Mouse (Mus musculus) adrenal gland, postnatal 10 days (tissue): ENCODE measurements around the gene Rabepk. TPM values are rescaled to one million over a fixed set of nuclear protein-coding genes. Genes with fewer than 3 reads are reported as not detected.
"Not testable (repeated sequence)": the region's sequence is repeated elsewhere in the genome, so short reads cannot be mapped to it uniquely, and the experiment has no call there.

Experiments used
- DNase-seq: peaks from one replicate; pipeline ENCODE4 v3.0.0; 2021; ENCODE audit warnings: mixed read lengths
- total RNA-seq, 2 experiments: library from RNA; stranded (reverse); gene quantifications; 2 replicates each; pipeline ENCODE4 v1.2.3; 2021

Rabepk gene
- total RNA-seq, 2 experiments from 2014 or later, result 25.8 to 28.7 TPM

DNA sequence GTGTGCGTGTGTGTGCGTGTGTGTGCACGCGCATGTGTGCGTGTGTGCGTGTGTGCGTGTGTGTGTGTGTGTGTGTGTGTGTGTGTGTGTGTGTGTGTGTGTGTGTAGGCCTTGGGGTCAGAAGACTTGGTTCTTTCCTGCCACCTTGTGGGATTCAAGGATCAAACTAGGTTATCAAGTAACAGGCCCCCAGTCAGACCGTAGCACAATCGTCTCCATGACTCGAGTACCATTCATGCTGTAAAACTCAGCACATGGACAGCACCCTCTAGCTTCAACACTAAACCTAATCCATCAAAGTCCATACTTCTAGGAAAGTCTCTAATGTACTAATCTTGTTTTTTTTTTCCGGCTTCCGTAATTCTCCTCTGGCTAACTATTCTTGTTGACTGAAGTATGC, 34.9 kb downstream of the Rabepk start:
- no peak for DNase-seq

DNA sequence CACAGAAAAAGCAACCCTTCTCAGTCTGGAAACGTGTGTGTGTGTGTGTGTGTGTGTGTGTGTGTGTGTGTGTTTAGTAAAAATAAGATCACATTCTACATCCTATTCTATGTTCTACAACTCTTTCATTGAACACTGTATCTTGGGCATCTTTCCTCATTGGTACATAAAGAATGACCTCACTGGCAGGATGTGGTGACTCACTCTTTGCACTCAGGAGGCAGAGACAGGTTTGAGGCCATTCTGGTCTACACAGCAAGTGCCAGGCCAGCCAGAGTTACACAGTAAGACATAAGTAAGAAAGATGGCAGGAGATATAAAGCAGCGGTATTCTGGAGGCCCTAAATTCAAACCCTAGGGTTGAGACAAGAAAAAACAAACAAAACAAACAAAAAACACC, 36.8 kb downstream of the Rabepk start:
- no peak for DNase-seq

DNA sequence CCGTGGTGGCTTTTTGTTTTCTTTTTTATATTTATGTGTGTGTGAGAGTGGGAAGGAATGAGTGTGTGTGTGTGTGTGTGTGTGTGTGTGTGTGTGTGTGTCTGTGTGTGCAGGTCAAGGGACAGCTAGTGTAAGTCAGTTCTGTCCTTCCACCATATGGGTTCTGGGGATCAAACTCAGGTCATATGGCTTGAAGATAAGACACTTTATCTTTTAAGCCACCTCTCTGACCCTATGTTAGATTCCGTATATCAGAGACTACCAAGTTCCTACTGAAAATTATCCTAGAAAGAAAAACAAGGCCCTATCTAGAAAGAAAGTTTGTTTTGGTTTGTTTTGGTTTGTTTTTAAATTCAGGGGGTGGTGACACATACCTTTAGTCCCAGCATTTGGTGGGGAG, 37.5 kb downstream of the Rabepk start:
- no peak for DNase-seq

DNA sequence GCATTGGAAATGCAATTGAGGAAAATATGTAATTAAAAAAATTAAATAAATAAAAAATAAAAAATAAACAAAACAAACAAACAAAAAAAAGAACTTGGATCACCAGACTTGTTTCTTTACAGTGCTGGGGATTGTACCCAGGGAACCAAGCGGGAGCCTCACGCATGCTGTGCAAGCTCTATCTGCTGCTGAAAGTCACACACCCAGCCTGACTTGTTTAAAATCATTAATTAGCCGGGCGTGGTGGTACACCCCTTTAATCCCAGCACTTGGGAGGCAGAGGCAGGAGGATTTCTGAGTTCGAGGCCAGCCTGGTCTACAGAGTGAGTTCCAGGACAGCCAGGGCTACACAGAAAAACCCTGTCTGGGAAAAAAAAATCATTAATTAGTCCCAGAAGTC, 38.4 kb downstream of the Rabepk start:
- not testable (repeated sequence) for DNase-seq

DNA sequence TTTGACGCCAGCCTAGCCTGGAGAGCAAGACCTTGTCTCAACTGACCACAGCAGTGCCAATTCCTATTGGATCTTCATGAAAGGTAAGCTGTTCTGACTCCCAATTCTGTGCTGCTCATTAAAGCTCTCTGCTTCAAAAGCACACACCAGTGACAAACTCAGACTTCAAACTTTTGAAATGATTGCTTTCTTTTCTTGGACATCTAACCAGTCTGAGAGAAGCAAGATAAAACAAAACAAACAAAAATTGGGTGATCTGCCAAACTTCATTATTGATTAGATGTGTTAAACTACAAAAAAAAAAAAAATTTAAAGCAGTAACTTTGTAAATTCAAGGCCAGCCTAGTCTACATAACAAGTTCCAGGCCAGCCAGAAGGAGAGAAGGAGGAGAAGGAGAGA, 42.4 kb downstream of the Rabepk start:
- no peak for DNase-seq

DNA sequence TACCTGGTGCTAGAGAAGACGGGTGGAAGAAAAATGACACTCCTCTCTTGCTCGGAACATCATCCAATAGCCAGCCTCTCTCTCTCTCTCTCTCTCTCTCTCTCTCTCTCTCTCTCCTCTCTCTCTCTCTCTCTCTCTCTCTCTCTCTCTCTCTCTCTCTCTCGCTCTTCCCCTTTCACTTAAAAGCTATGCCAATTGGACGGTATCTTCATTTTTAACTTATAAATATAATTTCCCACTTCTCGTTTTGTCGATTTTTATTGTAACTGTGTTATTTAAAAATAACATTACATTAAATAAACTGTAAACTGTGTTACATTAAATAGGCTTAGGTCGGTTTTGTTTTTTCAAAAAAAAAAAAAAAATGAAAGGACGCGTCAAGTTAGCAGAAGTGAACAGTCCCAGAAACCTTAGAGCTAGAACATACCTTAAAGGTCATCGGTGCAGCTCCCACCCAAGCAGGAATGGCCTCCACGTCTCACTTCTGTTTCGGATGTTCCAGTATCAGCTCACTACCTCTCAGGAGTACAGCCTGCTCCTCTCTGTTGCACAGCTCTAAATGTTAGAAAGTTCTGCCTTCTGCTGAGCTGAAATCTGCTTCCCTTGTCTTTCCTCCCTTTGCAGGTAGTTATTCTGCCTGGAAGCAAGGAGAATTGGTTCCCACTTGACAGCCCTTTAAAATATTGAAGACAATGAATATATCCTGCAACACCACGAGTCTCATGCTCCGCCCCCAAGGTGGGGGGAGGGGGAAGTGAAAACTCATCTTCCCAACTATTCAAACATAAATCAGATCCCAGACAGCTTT, 45.0 kb downstream of the Rabepk start, which contains the start of gene Gapvd1:
Gapvd1 (minus strand) TSS at position 682 of the 808 bp plus-strand sequence.
- DNase-seq, result peak; percentile 44

DNA sequence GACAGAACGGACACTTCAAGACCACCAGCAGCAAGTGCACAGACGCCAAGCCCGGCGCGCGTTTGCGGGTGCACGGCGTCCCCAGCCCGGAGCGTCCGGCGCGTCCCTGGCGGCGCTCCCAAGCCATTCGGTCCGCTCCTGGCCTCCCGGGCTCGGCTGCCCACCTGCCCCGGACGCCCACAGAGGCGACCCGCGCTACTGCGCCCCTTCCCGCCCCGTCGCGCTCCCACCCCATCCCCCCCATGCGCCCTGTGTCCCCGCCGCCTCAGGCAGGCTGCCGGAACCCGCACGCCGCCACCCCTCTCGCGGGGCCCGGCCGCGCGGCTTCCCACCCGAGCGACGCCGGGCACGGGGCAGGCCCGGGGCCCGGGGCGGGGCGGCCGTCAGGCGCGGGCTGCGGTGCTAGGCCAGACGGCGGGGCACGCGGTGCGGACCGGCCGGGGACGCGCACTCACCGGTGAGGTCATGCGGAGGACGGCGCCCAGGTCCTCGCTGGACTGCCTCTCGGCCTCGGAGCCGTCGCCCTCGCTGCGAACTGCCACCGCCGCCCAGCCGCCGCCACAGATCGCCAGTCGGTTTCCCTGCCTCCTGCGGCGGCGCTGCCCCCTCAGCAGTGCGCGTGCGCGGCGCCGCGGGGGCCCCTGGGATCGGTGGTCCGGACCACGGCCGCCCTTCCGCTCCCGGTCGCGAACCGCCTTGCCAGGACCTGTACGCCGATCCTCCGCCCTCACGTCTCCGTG, 45.7 kb downstream of the Rabepk start:
- peak; percentile 95 for DNase-seq

DNA sequence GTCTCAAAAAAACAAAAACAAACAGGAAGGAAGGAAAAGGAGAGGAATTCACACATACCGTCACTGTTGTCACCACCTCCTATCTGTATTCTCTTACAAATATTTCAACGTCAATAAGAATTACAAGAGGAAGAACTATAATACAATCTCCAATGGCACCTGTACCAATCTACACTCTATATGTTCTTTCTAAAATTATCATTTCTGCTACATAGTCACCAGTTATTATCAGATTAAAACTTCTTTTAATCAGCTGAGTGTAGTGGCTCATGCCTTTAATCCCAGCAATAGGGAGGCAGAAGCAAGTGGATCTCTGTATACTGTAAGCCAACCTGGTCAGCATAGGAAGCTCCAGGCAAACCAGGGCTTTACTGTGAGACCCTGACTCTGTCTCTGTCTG, 49.5 kb downstream of the Rabepk start:
- DNase-seq, result no peak

DNA sequence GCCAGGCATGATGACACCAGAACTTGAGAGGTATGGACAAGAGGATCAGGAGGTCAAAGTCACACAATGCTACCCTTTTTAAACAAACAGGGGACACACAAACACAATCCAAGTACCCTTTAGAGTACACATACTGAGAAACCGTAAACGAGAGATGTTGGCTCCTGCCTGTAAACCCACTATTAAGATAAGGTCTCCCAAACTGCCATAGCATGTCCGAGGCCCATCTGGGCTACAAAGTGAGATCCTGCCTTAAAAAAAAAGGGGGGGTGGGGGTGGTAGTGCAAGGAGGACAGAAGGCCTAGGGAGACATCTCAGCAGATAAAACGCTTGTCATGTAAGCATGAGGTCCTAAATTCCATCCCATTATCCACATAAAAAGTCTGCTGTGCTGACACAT, 51.2 kb downstream of the Rabepk start:
- no peak for DNase-seq

DNA sequence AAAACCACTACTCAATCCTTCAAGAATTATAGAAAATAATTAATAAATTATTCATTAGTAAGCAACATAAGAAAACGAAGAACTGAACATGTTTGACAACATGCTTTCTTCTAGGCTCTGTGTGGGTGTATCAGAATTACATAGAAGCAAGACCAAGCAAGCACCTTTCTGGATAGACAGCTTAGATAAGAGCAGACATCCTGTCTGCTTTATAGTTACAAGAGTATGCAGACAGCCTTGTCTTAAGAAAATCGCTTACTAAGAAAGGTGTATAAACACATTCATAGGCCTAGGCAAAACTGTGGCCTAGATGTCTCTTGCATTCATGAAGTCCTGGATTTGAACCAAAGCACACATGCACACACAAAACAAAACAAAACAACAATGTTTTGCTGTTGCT, 54.0 kb downstream of the Rabepk start:
- DNase-seq, result no peak

DNA sequence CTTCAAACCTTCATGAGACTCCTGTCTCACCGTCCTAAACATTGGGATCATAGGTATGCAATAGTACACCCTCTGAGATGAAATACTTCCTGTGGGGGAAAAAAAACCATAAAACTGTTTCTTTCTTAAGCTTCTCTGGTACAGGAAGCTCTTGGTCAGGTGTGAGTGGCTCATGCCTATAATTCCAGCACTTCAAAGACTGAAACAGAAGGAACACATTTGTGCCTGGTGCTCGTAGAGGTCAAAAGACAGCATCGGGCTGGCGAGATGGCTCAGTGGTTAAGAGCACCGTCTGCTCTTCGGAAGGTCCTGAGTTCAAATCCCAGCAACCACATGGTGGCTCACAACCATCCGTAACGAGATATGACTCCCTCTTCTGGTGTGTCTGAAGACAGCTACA, 55.2 kb downstream of the Rabepk start:
- no peak for DNase-seq

DNA sequence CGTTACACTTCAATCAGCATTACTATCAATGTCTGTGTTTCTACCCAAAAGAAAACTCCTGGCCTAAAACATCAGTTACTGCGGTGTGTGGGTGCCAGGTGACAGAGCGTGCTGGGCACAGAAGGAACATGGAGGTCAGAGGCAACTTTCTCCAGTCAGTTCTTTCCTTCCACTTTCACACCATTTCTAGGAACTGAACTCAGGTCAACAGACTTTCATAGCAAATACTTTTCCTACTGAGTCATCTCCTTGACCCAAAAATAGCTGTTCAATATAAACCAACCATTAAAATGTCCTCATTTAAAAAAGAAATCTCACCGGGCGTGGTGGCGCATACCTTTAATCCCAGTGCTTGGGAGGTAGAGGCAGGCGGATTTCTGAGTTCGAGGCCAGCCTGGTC, 57.0 kb downstream of the Rabepk start:
- no peak for DNase-seq

DNA sequence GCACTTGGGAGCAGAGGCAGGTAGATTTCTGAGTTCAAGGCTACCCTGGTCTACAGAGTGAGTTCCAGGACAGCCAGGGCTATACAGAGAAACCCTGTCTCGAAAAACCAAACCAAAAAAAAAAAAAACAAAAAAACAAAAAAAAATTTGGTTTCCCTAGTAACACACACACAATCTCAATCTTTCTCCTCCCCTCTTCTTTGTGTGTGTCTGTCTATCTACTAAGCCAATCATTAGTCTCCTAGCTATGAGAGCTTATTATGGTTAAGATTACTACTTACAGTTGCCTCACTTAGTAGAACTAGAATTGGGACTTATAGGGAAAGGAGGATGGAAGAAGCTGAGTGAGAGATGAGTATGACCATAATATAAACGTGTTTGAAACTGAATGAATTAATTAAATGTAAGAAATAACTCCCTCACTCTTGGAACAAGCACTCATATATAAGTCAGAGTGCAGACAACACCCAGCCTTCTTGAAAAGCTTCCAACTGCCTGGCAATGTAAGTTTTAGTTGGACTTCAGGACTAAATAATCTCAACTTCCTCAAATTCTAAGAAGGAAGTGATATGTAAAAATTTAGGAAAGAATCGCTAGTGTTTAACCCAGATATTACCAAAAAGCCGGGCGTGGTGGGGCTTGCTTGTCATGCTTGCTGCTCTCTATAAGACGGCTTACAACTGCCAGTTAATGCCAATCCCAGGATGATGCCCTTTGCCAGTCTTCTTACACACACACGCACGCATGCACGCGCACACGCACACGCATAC, 58.1 kb downstream of the Rabepk start:
- no peak for DNase-seq

DNA sequence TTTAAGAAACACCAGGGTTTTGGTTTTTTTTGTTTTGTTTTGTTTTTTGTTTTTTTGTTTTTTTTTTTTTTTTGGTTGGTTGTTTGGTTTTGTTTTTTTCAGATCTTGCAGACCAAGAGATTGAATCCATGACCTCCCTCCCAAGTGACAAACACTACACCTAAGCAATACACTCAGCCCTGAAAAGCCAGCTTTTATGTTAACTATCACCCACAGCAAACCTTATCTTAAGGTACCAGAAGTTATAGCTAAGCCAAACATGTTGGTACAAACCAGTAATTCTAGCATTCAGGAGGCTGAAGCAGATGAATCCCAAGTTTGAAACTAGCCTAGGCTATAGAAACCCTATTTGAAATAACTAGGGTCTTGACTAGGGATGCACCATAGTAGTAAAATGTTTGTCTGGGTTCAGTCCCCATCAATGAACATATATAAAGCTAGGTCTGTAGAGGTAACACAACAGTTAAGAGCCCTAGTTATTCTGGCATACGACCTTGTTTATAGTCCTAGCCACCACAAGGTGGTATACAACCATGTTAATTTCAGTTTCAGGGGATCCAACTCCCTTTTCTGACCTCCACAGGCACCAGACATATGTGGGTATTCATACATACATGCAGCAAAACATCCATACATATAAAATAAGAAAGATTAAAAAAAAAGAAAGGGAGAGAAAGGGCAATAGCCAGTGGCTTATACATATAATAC, 59.9 kb downstream of the Rabepk start:
- DNase-seq, result no peak

DNA sequence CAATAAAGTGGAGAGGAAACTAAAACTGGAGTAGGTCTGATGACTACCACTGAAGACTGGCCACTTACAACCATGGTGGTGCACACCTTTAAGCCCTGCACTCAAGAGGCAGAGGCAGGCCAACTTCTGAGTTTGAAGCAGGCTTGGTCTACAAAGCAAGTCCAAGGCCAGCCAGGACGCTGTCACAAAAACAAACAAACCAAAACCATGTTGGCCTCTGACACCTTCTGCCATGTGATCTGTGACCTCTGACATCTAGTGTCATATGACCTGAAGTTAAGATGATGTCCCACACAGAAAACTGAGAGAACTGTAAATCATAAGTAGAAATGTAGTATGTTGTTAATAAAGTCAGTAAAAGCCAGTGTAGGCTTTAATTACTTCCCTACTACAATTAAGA, 61.8 kb downstream of the Rabepk start:
- no peak for DNase-seq

DNA sequence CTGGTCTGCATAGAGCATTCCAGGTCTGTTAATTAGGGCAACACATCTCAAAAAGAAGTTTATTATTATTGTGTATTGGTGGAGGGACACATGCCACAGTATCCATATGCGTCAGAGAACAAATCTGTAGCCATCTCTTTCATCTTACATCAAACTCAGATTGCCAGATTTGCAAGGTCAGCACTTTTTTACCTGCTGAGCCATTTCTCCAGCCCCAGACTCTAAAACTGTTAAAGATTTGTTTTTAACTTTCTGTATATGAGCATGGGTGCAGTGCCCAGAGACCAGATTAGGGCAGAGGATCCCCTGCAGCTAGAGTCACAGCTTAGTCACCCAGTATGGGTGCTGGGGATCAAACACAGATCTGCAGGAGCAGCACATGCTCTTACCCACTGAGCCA, 63.1 kb downstream of the Rabepk start:
- no peak for DNase-seq

Other genes with a start within 250 kb of the Rabepk start
- 10 to 100 TPM; 47.3 to 55.6 TPM for gene Gapvd1, start 44.7 kb downstream of the Rabepk start, total RNA-seq
- gene Hspa5, start 27.9 kb downstream of the Rabepk start, total RNA-seq, result 100 to 1,000 TPM; 414 to 539 TPM
- 10 to 100 TPM; 70.6 to 71.2 TPM for gene Fbxw2, start 26.4 kb upstream of the Rabepk start, total RNA-seq
- gene Gm34653, start 33.1 kb upstream of the Rabepk start, total RNA-seq, result not detected
- 10 to 100 TPM in 1 of 2 experiments, 1 to 10 TPM in 1; 4.1 to 11.1 TPM for gene Cutal, start 74.5 kb upstream of the Rabepk start, total RNA-seq
- 10 to 100 TPM; 29.7 to 38.5 TPM for gene Psmd5, start 75.1 kb upstream of the Rabepk start, total RNA-seq
- 1 to 10 TPM; 5.8 to 7.6 TPM for gene Phf19, start 114.1 kb upstream of the Rabepk start, total RNA-seq
- 1 to 10 TPM; 3.5 to 3.7 TPM for gene Traf1, start 161.9 kb upstream of the Rabepk start, total RNA-seq